Mouse (Mus musculus) Muller cell, postnatal 12 days (primary cell): Measurements from ENCODE around the gene Alms1.
"Not testable (repeated sequence)": the region's sequence is repeated elsewhere in the genome, so short reads cannot be mapped to it uniquely, and the experiment has no call there.

Experiments used
- DNase-seq: peaks from one replicate; pipeline ENCODE4 v3.0.0-alpha.2; 2015; ENCODE audit errors: inconsistent ontology term

Gene Alms1

DNA sequence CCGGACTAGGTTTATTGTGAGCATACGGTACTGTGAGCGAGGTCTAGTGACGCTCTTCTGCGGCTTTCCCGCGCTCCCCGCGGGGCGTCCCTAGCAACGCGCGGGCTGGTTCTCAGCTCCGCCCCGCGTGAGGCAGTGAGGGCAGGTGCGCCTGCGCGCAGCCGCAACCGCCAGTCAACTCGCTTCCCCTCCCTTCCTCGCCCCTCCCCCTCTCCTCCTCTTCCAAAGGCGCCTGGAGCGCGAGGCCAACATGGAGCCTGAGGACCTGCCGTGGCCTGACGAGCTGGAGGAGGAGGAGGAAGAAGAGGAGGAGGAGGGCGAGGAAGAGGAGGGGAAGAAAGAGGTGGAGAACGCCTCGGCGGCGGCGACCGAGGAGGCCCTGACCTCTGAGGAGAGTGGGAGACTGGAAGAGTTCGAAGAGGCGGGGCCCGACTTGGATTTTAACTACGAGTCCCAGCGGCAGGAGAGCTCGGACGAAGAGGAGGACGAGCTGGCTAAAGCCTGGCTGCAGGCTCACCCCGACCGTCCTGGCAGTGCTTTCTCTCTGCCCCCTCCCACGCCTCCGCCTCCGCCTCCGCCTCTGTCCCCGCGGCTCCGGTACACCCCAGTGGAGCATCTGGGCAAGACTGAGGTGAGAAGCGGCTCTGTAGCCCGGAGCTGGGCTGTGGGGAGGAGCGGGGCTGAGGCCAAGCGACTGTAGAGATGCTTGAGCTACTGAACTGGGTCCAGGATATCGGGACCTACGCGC lies at the start of gene Alms1:
Gene Alms1 (plus strand): TSS at position 136 of the 748 bp plus-strand sequence.
- DNase-seq, result peak; percentile 97

GRCm38 (mm10) chr6:85543351-85544175 lies 43.8 kb upstream of the Alms1 start:
- DNase-seq, result no peak

DNA sequence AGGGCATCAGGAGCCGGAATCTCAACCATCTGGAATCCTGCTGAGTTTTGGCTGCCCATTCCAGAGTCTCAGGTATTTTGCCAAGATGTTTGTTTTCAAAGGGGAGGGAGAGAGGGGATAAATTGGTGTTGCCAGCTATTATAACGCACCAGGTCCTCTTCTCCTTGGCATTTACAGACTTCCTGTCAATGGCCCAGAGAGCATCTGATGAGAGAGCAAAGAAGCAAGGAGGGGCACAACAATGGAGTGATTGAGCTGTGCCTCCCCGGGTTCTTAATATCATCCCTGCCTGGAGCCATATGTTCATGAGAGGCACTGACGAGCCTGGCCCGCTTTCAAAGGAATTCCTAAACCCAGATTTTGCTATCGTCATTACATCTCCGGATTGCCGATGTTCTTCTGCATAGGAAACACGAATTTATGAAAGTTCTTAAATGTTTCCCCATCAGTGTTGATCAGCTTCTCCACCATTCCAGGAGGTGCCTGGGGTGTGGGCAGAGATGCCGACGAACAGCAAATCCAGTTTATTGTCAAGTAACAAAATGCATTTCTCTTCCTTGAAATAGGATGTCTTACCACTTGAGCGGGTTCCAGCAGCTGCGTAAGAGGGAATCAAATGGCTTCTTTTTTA lies 43.0 kb upstream of the Alms1 start:
- peak; percentile 74 for DNase-seq

DNA sequence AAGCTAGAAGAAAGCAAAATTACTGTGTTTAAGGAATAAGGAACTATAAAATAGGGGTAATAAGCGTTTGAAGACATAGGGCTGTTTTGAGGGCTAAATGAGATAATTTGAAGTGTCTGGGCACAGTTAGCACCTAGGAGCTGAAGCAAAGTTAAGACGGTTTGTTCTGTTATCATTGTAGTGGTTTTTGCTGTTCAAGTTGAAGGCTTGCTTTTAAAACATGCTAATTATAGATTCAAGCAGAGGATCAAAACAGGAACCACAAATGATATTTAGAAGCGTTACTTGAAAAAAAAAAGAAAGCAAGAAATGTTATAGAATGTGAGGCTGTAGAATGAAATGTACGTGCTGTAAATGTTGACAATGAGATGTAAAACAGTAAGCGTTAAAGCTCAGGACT lies 39.7 kb upstream of the Alms1 start:
- no peak for DNase-seq

- no peak for DNase-seq
Observed at GRCm38 (mm10) chr6:85562374-85562773, 25.0 kb upstream of the Alms1 start.

GRCm38 (mm10) chr6:85572816-85573215 lies 14.5 kb upstream of the Alms1 start:
- DNase-seq, result no peak

GRCm38 (mm10) chr6:85581688-85582087 lies 5.6 kb upstream of the Alms1 start:
- DNase-seq, result no peak

GRCm38 (mm10) chr6:85584612-85585011 lies 2.7 kb upstream of the Alms1 start:
- no peak for DNase-seq

- no peak for DNase-seq
Observed at GRCm38 (mm10) chr6:85586805-85587367, 445 bp upstream of the Alms1 start.

DNA sequence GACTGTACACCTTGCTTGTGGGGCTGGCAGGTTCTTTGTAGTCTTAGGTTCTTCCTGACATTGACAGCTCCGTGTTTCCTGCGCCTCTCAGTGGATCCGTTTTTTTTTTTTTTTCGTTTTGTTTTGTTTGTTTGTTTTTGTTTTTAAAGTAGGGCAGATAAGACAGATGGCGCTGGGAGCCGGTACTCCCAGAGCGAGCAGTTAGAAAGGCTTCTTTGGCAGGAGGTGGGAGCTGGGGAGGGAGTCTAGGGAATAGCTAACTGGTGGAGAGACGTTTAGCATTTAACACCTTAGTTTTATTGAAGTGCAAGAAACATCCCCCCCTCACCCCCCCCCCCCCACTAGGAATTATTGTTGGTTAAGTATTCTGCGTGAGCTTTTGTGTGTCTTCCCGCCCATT lies 833 bp downstream of the Alms1 start:
- DNase-seq, result no peak

GRCm38 (mm10) chr6:85588568-85588967 lies 1.2 kb downstream of the Alms1 start:
- DNase-seq, result peak; percentile 24

DNA sequence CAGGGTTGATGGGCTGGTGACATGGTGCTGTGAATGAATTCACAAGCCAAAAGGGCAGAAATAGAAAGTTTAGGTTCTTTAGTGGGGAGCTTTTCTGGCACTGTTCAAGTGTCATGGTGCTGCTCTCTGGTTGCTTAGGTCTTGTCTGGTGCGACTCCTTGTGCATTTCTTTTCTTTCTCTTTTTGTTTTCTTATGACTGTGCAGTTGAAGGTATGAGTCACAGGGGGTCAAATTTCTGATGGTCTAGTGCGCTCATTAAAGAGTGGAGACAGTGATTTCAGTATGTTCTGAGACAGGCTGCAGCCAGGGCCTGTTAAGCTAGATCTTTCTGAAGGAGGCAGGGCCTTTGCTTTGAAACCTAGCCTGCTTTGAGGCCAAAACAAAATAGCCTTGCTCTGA lies 2.8 kb downstream of the Alms1 start:
- DNase-seq, result peak; percentile 52

DNA sequence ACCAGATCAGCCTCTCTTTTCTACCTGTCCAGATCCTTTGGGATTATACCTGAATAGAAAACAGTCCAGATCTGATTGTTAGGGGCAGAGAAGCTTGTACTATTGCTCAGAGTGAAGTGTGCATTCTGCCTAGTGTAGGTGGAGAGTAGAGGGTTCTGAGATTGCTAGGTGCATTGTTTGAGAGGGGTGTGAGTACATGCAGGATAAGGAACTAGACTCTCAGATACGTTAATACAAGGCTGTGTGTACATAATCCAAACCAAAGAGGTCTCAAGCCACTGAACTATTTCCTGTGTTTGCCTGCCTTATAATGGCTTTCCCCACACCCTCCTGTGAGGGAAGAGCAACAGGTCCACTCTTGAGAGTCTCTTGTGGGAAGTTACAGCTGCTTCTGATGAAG lies 12.0 kb downstream of the Alms1 start:
- no peak for DNase-seq

DNA sequence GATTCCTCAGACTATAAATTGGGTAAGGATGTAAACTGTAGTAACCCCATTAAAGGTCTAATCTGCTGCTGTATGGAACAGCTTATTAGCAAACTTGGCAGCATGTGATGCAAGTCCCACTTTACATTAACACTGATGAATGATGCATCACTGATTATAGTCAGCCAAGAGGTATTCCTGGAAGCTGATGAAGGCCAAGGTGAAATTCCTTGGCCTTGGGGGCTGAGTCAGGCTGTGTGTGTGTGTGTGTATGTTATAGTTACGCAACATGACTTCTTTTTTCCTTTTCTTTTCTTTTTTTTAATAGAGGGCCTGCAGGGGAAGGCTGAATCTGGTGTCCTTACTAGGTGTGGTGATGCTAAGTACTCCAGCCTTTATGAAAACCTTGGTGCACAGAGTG lies 23.2 kb downstream of the Alms1 start:
- DNase-seq, result no peak

GRCm38 (mm10) chr6:85620826-85621225 lies 33.5 kb downstream of the Alms1 start:
- DNase-seq, result no peak

DNA sequence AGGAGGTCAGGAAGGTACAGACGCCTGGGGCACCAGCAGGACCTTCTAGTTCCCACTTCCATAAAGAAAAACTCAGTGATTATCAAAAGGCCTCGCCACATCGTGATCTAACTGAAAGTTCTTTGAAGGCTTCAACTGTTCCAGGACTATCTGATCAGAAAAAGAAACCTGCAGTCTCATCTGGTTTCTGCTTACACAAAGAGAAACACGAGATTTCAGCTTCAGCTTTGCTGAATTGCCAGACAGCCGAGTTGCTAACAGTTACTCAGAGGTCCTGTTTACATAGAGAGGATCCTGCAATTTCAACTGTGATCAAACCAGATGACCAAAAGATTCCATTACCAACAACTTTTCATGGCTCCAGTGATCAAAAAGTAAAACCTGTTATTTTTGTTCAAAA lies 34.3 kb downstream of the Alms1 start:
- no peak for DNase-seq

DNA sequence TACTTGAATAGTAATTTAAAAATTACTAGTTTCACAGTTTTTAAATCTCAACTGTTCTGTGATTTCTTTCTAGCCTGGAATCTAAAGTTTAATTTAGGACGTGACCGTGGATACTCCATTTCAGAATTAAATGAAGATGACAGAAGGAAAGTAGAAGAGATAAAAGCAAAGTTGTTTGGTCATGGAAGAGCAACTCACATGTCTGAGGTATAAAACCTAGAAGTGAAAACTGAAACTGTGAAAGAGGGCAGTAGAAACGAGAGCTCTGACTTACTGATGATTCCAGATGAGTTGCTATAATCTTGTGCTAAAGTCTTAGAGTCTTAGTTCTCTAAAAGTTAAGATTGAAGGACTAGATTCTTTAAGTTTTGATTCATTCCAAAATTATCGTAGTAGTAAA lies 37.2 kb downstream of the Alms1 start:
- DNase-seq, result no peak

DNA sequence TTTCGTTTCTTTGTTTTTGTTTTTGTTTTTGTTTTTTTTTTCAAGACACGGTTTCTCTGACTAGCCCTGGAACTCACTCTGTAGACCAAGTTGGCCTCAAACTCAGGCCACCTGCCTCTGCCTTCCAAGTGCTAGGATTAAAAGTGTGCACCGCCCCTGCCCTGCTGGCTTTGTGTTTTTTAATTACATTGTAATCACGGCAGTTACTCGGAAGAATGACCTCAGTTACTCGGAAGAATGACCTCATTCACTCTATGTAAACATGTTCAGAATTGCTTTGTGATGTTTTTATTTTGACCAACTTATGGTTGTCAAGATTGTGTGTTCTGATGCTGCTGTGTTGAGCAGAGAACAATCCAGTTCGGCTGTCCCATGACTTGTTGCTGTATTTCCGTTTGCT lies 45.8 kb downstream of the Alms1 start:
- peak; percentile 8 for DNase-seq

DNA sequence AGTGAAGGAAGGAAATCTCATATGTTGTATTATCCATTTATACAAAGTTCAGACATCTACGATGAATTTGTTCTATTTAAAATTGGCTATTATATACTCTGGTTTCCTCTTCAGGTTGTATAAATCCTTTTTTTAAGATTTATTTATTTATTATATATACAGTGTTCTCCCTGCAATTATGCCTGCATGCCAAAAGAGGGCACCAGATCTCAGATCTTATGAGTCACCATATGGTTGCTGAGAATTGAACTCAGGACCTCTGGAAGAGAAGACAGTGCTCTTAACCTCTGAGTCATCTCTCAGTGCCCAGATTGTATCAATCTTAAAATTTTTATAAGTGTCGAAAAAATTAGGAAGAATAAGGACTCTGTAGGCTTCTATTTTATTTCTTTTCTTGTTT lies 65.9 kb downstream of the Alms1 start:
- DNase-seq, result no peak

- DNase-seq, result peak; percentile 0
Observed at GRCm38 (mm10) chr6:85701943-85702342, 114.6 kb downstream of the Alms1 start.

DNA sequence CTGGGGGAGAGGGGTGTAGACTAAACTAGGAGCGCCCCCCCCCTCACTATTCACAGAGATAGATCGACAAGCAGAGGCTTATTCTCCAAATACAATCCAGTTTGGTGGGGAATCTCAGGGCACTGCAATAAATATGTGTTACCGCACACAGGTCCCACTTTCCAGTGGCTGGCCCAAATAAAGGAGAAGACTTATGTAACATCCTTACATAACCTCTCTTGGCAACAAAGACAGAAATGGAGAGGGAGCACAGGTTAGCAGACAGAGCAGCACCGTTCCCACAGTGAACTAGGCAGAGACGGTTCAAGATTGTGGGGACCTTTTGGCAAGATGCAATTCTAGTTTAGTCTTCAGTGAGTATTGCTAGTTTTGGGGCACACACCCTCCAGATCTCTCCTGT lies 121.9 kb downstream of the Alms1 start:
- DNase-seq, result not testable (repeated sequence)

DNA sequence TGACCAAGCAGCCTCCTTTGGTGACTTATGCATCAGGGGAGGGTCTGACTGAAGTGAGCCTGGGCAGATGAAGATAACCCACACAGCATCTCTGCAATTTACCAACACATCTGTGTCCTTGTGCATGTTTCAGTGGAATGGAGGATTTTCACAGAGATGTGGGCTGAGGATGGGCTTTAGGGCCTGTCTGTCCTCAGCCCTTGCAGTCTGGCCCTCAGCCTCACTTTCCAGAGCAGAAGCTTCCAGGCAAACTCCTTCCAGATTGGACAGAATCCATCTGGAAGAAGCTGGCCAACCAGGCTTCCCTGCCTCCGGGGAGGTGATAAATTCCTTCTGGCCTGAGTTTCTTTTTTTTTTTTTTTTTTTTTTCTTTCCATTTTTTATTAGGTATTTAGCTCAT lies 122.3 kb downstream of the Alms1 start:
- not testable (repeated sequence) for DNase-seq
